Mouse (Mus musculus): Measurements from ENCODE around the gene 1700088E04Rik.

DNA sequence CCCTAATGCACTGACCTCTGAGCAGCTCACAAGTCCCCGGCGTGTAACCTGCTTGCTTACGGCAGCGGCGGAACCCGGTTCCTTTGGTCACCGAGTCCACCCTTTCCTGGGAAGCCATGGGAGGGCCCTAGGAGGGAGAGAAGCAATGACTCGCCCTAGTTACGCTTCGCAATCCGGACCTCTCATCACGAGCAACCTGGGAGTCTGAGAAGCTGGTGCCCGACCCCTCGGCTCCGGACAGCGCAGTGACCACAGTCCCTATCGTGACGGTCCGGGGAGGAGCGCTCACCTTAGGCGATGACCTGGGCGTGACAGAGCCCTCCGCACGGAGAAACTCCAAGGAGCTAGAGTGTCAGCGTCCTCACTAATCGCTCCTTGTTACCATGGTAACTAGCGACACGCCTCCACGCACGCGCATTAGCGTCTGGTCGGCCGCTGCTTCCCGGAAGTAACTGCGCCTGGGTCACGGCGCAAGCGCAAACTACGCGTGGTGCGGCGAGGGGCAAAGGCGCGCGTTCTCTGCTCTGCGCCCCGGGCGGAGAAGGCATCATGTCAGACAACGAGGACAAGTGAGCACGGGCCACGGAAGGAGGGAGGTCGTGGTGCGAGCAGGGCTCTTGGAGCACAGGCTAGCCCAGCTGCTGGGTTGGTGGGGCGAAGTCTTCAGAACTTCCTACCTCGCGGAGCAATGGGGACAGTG is at the start of gene 1700088E04Rik, which contains the start of gene Polr2f:
- TF ChIP-seq POLR2A (IDR thresholded peaks at IDR 0.05; ENCODE audit: insufficient read depth, low read depth, low read length) (peak; percentile 91), CTCF (IDR thresholded peaks at IDR 0.05; ENCODE audit: insufficient read depth, low read depth, low read length) (no peak)

Data from olfactory bulb, adult 2 months (tissue).